Mouse (Mus musculus) liver, embryonic 16.5 days (tissue): ENCODE measurements around the gene Hist1h4m. TPM values are rescaled to one million over a fixed set of nuclear protein-coding genes. Genes with fewer than 3 reads are reported as not detected.
"Not testable (repeated sequence)": the region's sequence is repeated elsewhere in the genome, so short reads cannot be mapped to it uniquely, and the experiment has no call there.

Experiments used
- ATAC-seq: fragments of 200-750 bp; cut with Nextera tagmentation; 2 replicates; pipeline ENCODE4 v1.8.0; 2017; ENCODE audit warnings: low read depth, mild to moderate bottlenecking, moderate number of reproducible peaks, moderate library complexity
- H3K27ac ChIP-seq: fragments of 300-500 bp; sonication (generic); 2 replicates; pipeline ENCODE4 v1.5.1; 2014; ENCODE audit warnings: mild to moderate bottlenecking, low read length
- H3K27me3 ChIP-seq: fragments of 300-500 bp; sonication (generic); 2 replicates; pipeline ENCODE4 v1.6.1; 2014; ENCODE audit warnings: low read depth, low read length, mixed read lengths; ENCODE audit not compliant: control insufficient read depth, insufficient read depth
- H3K36me3 ChIP-seq: fragments of 300-500 bp; sonication (generic); 2 replicates; pipeline ENCODE4 v1.6.1; 2014; ENCODE audit warnings: mild to moderate bottlenecking; ENCODE audit not compliant: control insufficient read depth, insufficient read depth
- H3K4me1 ChIP-seq: fragments of 300-500 bp; sonication (generic); 2 replicates; pipeline ENCODE4 v1.6.1; 2014; ENCODE audit warnings: low read depth, low read length, mixed read lengths; ENCODE audit not compliant: control insufficient read depth
- H3K4me2 ChIP-seq: fragments of 300-500 bp; sonication (generic); 2 replicates; pipeline ENCODE4 v1.6.1; 2014; ENCODE audit warnings: low read depth, low read length, mixed read lengths
- H3K4me3 ChIP-seq: fragments of 300-500 bp; sonication (generic); 2 replicates; pipeline ENCODE4 v1.5.1; 2014; ENCODE audit warnings: low read depth, mild to moderate bottlenecking, low read length
- H3K9ac ChIP-seq: fragments of 300-500 bp; sonication (generic); 2 replicates; pipeline ENCODE4 v1.6.1; 2014; ENCODE audit warnings: low read depth, low read length
- H3K9me3 ChIP-seq: fragments of 300-500 bp; sonication (generic); replicated peaks from 2 replicates; pipeline ENCODE4 v1.6.1; 2016; ENCODE audit warnings: low read length; ENCODE audit not compliant: control insufficient read depth
- WGBS: fragments of 180-500 bp; shearing (Covaris S2); extraction: QIAGEN DNeasy Blood & Tissue Kit; methylation state at CpG from one replicate; pipeline ENCODE4 v1.1.7; 2014; ENCODE audit not compliant: insufficient replicate concordance; 5-methylcytosine and 5-hydroxymethylcytosine counted together
- polyA plus RNA-seq: library from polyadenylated mRNA; unstranded; fragments of >200 nt; fragmentation: Nextera tagmentation; extraction: Ambion mirVana; gene quantifications from 2 replicates; pipeline ENCODE4 v1.2.1, GENCODE M21; 2015

Gene Hist1h4m
- polyA plus RNA-seq, result not detected in 2 replicates

- not testable (repeated sequence) for H3K4me1 ChIP-seq, H3K36me3 ChIP-seq, H3K27me3 ChIP-seq, H3K9ac ChIP-seq, H3K9me3 ChIP-seq
- Histone ChIP-seq H3K27ac (peak within 1 kb of the TSS; percentile 75), H3K4me2 (peak within 1 kb of the TSS; percentile 42; the same call in 1 of the 2 replicates), H3K4me3 (peak within 1 kb of the TSS; percentile 29; the same call in 1 of the 2 replicates)
- ATAC-seq, result peak; percentile 37
- no CpG with 5 or more reads among the region's 24 CpGs for WGBS
Measured at GRCm38 (mm10) chr13:21811539-21811938, at the start of gene Hist1h4m. Hist1h4m (plus strand) TSS chr13:21811746.

DNA sequence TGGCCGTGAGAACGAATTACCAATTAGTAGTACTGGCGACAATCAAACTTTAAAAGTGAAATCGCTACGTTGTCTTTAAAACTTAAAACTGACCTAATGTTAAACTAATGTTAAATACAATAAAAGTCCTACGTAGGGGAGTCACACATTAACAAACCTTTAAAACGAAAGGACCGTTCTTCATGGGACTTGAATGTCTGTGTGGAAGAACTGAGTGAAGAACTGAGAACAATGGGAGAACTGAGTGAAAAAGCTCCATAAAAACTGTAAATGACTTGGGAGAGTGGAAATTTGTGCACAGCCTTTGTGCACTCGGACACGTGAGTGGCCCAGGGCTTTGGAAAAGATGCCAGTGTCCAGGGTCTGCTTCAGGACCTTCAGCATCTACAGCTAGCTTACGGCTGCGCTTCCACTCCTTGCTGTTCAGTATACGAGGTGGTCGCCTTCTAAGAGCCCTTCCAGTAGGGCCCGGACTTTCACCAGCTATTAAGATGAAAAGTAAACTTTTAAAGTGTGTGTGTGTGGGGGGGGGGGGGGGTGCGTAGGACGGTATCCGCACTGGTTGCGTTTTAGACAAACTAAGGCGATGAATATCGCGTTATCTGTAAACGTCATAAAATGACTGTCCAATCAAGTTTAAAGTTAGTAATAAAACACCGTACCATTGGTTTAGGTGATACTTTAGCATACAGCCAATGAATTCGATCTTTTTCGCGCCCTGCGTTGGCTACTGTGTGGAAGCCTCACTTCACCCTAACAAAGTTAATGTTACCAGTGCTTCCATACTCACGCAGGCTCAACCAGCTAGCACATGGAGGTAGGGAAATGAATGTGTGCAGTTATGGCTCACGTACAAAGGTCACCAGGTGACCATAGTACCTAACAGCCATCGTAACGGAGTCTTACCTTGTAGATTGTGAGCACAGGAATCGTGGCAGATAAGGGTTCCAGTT lies 32.5 kb upstream of the Hist1h4m start:
- H3K4me2 ChIP-seq, result peak overlapping the region; percentile 87
- H3K27ac ChIP-seq, result peak overlapping the region; percentile 99
- no peaks in the 10 kb centered on the region for H3K9me3 ChIP-seq
- 3% methylated on average over 33 of the region's 33 CpGs for WGBS
- H3K4me3 ChIP-seq, result peak overlapping the region; percentile 70
- H3K4me1 ChIP-seq, result peaks cover 29% of the 10 kb centered on the region
- H3K9ac ChIP-seq, result peak overlapping the region; percentile 86
- H3K36me3 ChIP-seq, result no peaks in the 10 kb centered on the region
- peak; percentile 62 for ATAC-seq
- H3K27me3 ChIP-seq, result no peaks in the 10 kb centered on the region

GRCm38 (mm10) chr13:21779767-21780731 lies 31.5 kb upstream of the Hist1h4m start, which contains the start of gene Hist1h1b:
Hist1h1b (minus strand) TSS chr13:21780625.
- peak within 1 kb of the TSS; percentile 70 for H3K4me3 ChIP-seq
- H3K27me3 ChIP-seq, result no peaks in the 10 kb centered on the region
- WGBS, result under 1% methylated on average over 44 of the region's 44 CpGs
- H3K9me3 ChIP-seq, result no peaks in the 10 kb centered on the region
- H3K4me2 ChIP-seq, result peak within 1 kb of the TSS; percentile 87
- H3K9ac ChIP-seq, result peak within 1 kb of the TSS; percentile 86
- peak within 1 kb of the TSS; percentile 99 for H3K27ac ChIP-seq
- H3K36me3 ChIP-seq, result no peaks in the 10 kb centered on the region
- peaks cover 34% of the 10 kb centered on the region for H3K4me1 ChIP-seq
- ATAC-seq, result peak; percentile 51

DNA sequence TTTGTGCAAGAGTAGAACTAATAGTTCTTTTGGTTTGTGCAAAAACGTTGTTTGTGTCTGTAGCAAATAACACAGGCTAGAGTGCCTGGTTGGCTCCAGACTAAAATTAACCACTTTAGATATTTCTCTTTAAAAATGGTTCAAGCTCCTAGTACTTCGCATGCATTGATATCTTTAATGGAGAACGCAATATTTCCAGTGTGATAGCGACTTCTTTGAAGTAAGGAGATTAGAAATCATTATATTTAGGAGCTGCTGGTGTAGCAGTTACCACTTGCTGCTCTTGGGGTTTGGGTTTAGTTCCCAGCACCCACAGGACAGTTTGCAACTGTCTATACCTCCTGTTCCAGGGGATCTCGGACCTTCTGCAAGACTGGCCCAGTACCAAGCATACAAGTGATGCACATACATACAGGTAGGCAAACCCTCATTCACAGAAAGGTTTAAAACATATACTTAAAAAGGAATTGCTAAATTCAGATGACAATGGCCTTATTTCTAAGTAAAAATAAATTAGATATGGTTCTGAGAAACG lies 30.5 kb upstream of the Hist1h4m start:
- no peak for ATAC-seq
- H3K4me3 ChIP-seq, result peak overlapping the region; percentile 70
- no peaks in the 10 kb centered on the region for H3K27me3 ChIP-seq
- peaks cover 37% of the 10 kb centered on the region for H3K4me1 ChIP-seq
- peak overlapping the region; percentile 86 for H3K9ac ChIP-seq
- WGBS, result 31% methylated on average over 6 of the region's 6 CpGs
- peak overlapping the region; percentile 87 for H3K4me2 ChIP-seq
- no peaks in the 10 kb centered on the region for H3K9me3 ChIP-seq
- H3K36me3 ChIP-seq, result no peaks in the 10 kb centered on the region
- peak overlapping the region; percentile 99 for H3K27ac ChIP-seq

GRCm38 (mm10) chr13:21781639-21782038 lies 29.9 kb upstream of the Hist1h4m start:
- ATAC-seq, result no peak
- H3K27ac ChIP-seq, result peak overlapping the region; percentile 89

DNA sequence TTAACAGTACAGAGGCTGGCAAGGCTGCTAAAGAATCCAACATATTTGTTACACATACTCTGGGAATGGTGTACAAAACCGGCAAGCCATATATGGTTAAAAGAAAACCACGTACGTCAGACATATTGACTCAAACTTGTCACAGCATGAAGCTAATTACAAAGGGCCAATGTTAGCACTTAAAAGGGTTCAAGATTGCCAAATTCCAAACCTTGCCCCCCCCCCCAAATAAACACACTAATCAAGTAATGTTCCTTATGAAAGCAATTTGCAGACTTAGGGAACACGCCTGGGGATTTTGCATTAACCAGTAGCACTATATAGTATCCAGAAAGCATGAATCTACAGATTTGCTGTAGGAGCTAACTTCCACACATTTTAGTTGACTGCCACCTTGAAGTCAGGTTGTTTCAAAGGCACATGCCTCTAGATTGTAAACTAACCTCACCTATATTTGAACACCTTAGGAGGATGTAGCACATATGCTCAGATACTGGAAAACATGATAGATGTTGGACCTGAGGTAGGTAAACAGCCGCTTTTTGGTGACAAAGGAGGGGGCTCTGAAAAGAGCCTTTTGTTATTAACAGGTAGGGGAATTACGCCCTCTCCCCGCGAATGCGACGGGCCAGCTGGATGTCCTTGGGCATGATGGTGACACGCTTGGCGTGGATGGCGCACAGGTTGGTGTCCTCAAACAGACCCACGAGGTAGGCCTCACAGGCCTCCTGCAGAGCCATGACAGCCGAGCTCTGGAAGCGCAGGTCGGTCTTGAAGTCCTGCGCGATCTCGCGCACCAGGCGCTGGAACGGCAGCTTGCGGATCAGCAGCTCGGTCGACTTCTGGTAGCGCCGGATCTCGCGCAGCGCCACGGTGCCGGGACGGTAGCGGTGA lies 28.9 kb upstream of the Hist1h4m start:
- H3K36me3 ChIP-seq, H3K27me3 ChIP-seq, H3K9me3 ChIP-seq: not testable (repeated sequence)
- peak; percentile 1; the same call in 1 of the 2 replicates for ATAC-seq
- peaks cover 23% of the 10 kb centered on the region for H3K4me1 ChIP-seq
- WGBS, result under 1% methylated on average over 15 of the region's 35 CpGs
- H3K27ac ChIP-seq, result peak overlapping the region; percentile 99
- peak overlapping the region; percentile 71 for H3K9ac ChIP-seq
- peak overlapping the region; percentile 62 for H3K4me3 ChIP-seq
- H3K4me2 ChIP-seq, result peak overlapping the region; percentile 82

More at GRCm38 (mm10) chr13:21781639-21782038, 29.9 kb upstream of the Hist1h4m start:
- H3K4me1 ChIP-seq, result peaks cover 32% of the 10 kb centered on the region
- peak overlapping the region; percentile 44 for H3K4me3 ChIP-seq
- peak overlapping the region; percentile 72 for H3K4me2 ChIP-seq
- no peaks in the 10 kb centered on the region for H3K9me3 ChIP-seq
- H3K36me3 ChIP-seq, result no peaks in the 10 kb centered on the region
- H3K9ac ChIP-seq, result peak overlapping the region; percentile 34
- 87% methylated on average over 1 of the region's 1 CpGs for WGBS
- no peaks in the 10 kb centered on the region for H3K27me3 ChIP-seq

DNA sequence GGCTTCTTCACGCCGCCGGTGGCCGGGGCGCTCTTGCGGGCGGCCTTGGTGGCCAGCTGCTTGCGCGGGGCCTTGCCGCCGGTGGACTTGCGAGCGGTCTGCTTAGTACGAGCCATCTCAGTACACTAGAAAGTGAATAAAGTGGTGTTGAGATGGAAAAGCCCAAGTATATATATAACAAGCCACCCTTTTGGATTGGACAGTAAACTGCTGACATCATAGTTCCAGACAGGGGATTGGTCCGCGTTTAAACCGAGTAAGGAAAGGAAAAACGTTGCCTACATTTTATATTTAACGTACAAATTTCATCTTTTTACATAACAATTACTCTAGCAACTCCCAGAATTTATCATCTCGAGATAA lies 28.3 kb upstream of the Hist1h4m start, which contains the start of gene Hist1h3i:
Hist1h3i (minus strand) TSS at position 116 of the 363 bp plus-strand sequence.
- no peaks in the 10 kb centered on the region for H3K9me3 ChIP-seq
- peak within 1 kb of the TSS; percentile 62 for H3K4me3 ChIP-seq
- H3K4me2 ChIP-seq, result peak within 1 kb of the TSS; percentile 82
- ATAC-seq, result peak; percentile 49
- WGBS, result under 1% methylated on average over 15 of the region's 20 CpGs
- H3K27me3 ChIP-seq, result no peaks in the 10 kb centered on the region
- no peaks in the 10 kb centered on the region for H3K36me3 ChIP-seq
- peak within 1 kb of the TSS; percentile 99 for H3K27ac ChIP-seq
- peaks cover 27% of the 10 kb centered on the region for H3K4me1 ChIP-seq
- H3K9ac ChIP-seq, result peak within 1 kb of the TSS; percentile 73
